11 mouse cellular contexts compared by ENCODE assay signal in the genomic region with DNA sequence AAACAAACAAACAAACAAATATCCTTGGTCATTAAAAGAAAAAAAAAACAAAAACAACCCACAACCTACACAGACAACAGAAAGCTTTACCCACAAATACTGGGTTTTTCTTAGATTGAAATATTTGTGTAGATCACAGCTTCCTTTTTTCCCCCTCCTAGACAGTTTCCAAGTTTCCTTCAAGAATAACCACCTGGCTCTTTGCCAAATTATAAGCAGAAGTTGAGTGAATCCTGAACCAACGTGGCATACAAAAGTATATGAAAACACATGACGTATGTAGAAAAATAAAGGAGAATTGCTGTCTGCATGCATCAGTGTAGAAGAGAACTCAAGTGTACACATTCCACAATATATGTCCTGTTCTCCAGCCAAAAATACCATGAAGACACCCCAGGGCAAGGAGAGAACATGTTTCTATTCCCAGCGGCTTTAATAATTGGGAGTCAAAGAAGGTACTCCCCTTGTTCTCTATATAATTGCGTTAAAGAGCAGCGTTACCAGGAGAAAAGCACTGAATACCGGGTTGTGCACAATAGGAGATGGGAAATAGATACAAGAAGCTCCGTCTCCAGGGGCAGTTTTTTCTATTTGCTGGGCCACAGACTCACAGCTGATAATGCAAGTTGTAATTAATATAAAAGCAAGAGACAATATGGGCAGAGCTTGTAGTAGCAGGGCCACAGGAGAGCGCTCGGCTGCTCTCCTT. TPM values are rescaled to one million over a fixed set of nuclear protein-coding genes. Genes with fewer than 3 reads are reported as not detected.
DNase-seq lines count a peak whose midpoint lies in the region; ATAC-seq and TF ChIP-seq lines count a peak whose summit lies in the region.
"Had no signal": no experiment of that assay in that cellular context is flagged by ENCODE, and none has a peak within 500 bp of the region (broad histone marks: within the 10 kb centered on the region; RNA-seq: fewer than 3 reads in every experiment).

No protein-coding gene starts in this region.

- H3K4me1 ChIP-seq in hindbrain, embryonic 11.5 days (replicated peaks; ENCODE audit: control insufficient read depth, insufficient read depth, low read length) = no peaks in the 10 kb centered on the region
- peaks cover 51% of the 10 kb centered on the region for H3K4me1 ChIP-seq in hindbrain, embryonic 10.5 days (replicated peaks)
- H3K4me1 ChIP-seq in MEL (ENCODE audit: control insufficient read depth in 1 of 2, insufficient read depth in 2 of 2, low read length in 2 of 2) = no peaks in the 10 kb centered on the region
- H3K4me1 ChIP-seq in forebrain, embryonic 14.5 days (ENCODE audit: control insufficient read depth, insufficient read depth, low read length) = peaks cover 39% of the 10 kb centered on the region
- H3K4me1 ChIP-seq in midbrain, embryonic 16.5 days (ENCODE audit: control insufficient read depth, insufficient read depth, low read length) = peaks cover 4% of the 10 kb centered on the region; the same call in 1 of the 2 replicates

- 0 out of 2 replicates have a peak, but pooled peaks have one; percentile 36 for ATAC-seq in hindbrain, embryonic 11.5 days (ENCODE audit: low FRiP score)
- no peak for ATAC-seq in forebrain, embryonic 14.5 days
- ATAC-seq in midbrain, embryonic 16.5 days = no peak

- H3K4me2 ChIP-seq in hindbrain, embryonic 11.5 days (replicated peaks; ENCODE audit: low read depth, low read length) = no peak overlapping the region
- peak overlapping the region; percentile 39 for H3K4me2 ChIP-seq in forebrain, embryonic 14.5 days (ENCODE audit: low read length)
- peak overlapping the region; percentile 37 for H3K4me2 ChIP-seq in midbrain, embryonic 16.5 days (ENCODE audit: low read length)

- DNase-seq in hindbrain, embryonic 11.5 days (ENCODE audit: low spot score) = no peak
- DNase-seq in hindbrain, embryonic 10.5 days (ENCODE audit: low spot score) = no peak
- DNase-seq in MEL (ENCODE audit: low read depth, low spot score) = peak; percentile 66
- DNase-seq in forebrain, embryonic 14.5 days (ENCODE audit: low spot score) = peak; percentile 49
- no peak for DNase-seq in right cerebral cortex, postnatal 36 days (ENCODE audit: low spot score in 2 of 2)
- no peak for DNase-seq in embryo, embryonic 9.5 days (ENCODE audit: extremely low spot score)
- DNase-seq: lung, adult 2 months; right cerebral cortex, adult 18-20 months had no signal

- no peak overlapping the region for H3K4me3 ChIP-seq in hindbrain, embryonic 11.5 days (ENCODE audit: low read depth, low read length)
- no peak overlapping the region for H3K4me3 ChIP-seq in hindbrain, embryonic 10.5 days
- no peak overlapping the region for H3K4me3 ChIP-seq in MEL (ENCODE audit: control insufficient read depth in 1 of 2, insufficient read depth in 1 of 2, low read depth in 2 of 2, low read length in 2 of 2)
- peak overlapping the region; percentile 7; the same call in 1 of the 2 replicates for H3K4me3 ChIP-seq in forebrain, embryonic 14.5 days (ENCODE audit: low read depth, low read length)
- H3K4me3 ChIP-seq in midbrain, embryonic 16.5 days (ENCODE audit: low read depth, low read length) = peak overlapping the region; percentile 17
- H3K4me3 ChIP-seq: limb, embryonic 10.5 days had no signal

- no peak overlapping the region for H3K27ac ChIP-seq in hindbrain, embryonic 11.5 days (ENCODE audit: low read depth, low read length)
- H3K27ac ChIP-seq in hindbrain, embryonic 10.5 days = no peak overlapping the region
- H3K27ac ChIP-seq in MEL (ENCODE audit: control insufficient read depth, low read depth, low read length) = no peak overlapping the region
- H3K27ac ChIP-seq in forebrain, embryonic 14.5 days (ENCODE audit: low read depth, low read length) = peak overlapping the region; percentile 22; the same call in 1 of the 2 replicates
- H3K27ac ChIP-seq in midbrain, embryonic 16.5 days (ENCODE audit: low read length) = no peak overlapping the region
- H3K27ac ChIP-seq: limb, embryonic 10.5 days had no signal

- 0 out of 4 replicates have a peak, but pooled peaks of 1 of the 2 experiments have one; percentile 6 for TF ChIP-seq EP300 in MEL (IDR thresholded peaks at IDR 0.05; ENCODE audit: low read depth in 1 of 2, low read length in 2 of 2)

- no peaks in the 10 kb centered on the region for H3K9me3 ChIP-seq in hindbrain, embryonic 11.5 days (ENCODE audit: control insufficient read depth, low read length)
- no peaks in the 10 kb centered on the region for H3K9me3 ChIP-seq in hindbrain, embryonic 10.5 days
- H3K9me3 ChIP-seq in MEL (replicated peaks; ENCODE audit: insufficient read depth, low read length) = no peaks in the 10 kb centered on the region
- no peaks in the 10 kb centered on the region for H3K9me3 ChIP-seq in forebrain, embryonic 14.5 days (replicated peaks; ENCODE audit: control insufficient read depth, low read length)
- no peaks in the 10 kb centered on the region for H3K9me3 ChIP-seq in midbrain, embryonic 16.5 days (replicated peaks; ENCODE audit: control insufficient read depth, low read length, poor library complexity, severe bottlenecking)
- H3K9me3 ChIP-seq: limb, embryonic 10.5 days had no signal

- no peaks in the 10 kb centered on the region for H3K36me3 ChIP-seq in hindbrain, embryonic 11.5 days (ENCODE audit: control insufficient read depth, insufficient read depth, low read length)
- H3K36me3 ChIP-seq in hindbrain, embryonic 10.5 days = peaks cover 52% of the 10 kb centered on the region
- peaks cover 0 to 8% of the 10 kb centered on the region in 2 experiments; a peak in 2 of 4 replicates for H3K36me3 ChIP-seq in MEL (ENCODE audit: control insufficient read depth in 1 of 2, insufficient read depth in 2 of 2, low read length in 2 of 2)
- peaks cover 37% of the 10 kb centered on the region for H3K36me3 ChIP-seq in forebrain, embryonic 14.5 days (ENCODE audit: control insufficient read depth, insufficient read depth, low read length)
- no peaks in the 10 kb centered on the region for H3K36me3 ChIP-seq in midbrain, embryonic 16.5 days (ENCODE audit: control insufficient read depth, insufficient read depth, low read length)

- no peak for TF ChIP-seq CTCF in MEL (IDR thresholded peaks at IDR 0.05 in 2 of 3, conservative IDR thresholded peaks at IDR 0.05 in 1 of 3; ENCODE audit: control insufficient read depth in 1 of 3, insufficient read depth in 1 of 3, low read depth in 2 of 3, low read length in 3 of 3, poor library complexity in 1 of 3, severe bottlenecking in 1 of 3)

- no peak for TF ChIP-seq RAD21 in MEL (IDR thresholded peaks at IDR 0.05; ENCODE audit: low read depth, low read length)

- no peaks in the 10 kb centered on the region for H3K79me2 ChIP-seq in MEL (ENCODE audit: control insufficient read depth, insufficient read depth, low read length, poor library complexity)

- WGBS in hindbrain, embryonic 11.5 days = 54% methylated on average over 9 of the region's 9 CpGs
- WGBS in hindbrain, embryonic 10.5 days = 54% methylated on average over 9 of the region's 9 CpGs
- 21% methylated on average over 9 of the region's 9 CpGs for WGBS in forebrain, embryonic 14.5 days
- WGBS in midbrain, embryonic 16.5 days = 33% methylated on average over 9 of the region's 9 CpGs

- no peaks in the 10 kb centered on the region for H3K27me3 ChIP-seq in hindbrain, embryonic 11.5 days (ENCODE audit: control insufficient read depth, insufficient read depth, low read length)
- no peaks in the 10 kb centered on the region; the same call in 1 of the 2 replicates for H3K27me3 ChIP-seq in hindbrain, embryonic 10.5 days (ENCODE audit: insufficient read depth, poor library complexity, severe bottlenecking)
- no peaks in the 10 kb centered on the region for H3K27me3 ChIP-seq in MEL (ENCODE audit: control insufficient read depth in 1 of 2, insufficient read depth in 2 of 2, low read length in 2 of 2)
- H3K27me3 ChIP-seq in forebrain, embryonic 14.5 days (replicated peaks; ENCODE audit: control insufficient read depth, insufficient read depth, low read length) = no peaks in the 10 kb centered on the region
- peaks cover 2% of the 10 kb centered on the region; the same call in 1 of the 2 replicates for H3K27me3 ChIP-seq in midbrain, embryonic 16.5 days (ENCODE audit: control insufficient read depth, insufficient read depth, low read depth, low read length)

- no peak for TF ChIP-seq POLR2A in MEL (IDR thresholded peaks at IDR 0.05; ENCODE audit: control insufficient read depth in 1 of 2, insufficient read depth in 1 of 2, low read depth in 1 of 2, low read length in 2 of 2, poor library complexity in 1 of 2)

- no peak overlapping the region for H3K9ac ChIP-seq in hindbrain, embryonic 11.5 days (ENCODE audit: low read depth, low read length)
- H3K9ac ChIP-seq in MEL (ENCODE audit: control insufficient read depth, low read depth, low read length, poor library complexity, severe bottlenecking) = no peak overlapping the region
- H3K9ac ChIP-seq in forebrain, embryonic 14.5 days (ENCODE audit: low read length) = peak overlapping the region; percentile 29
- no peak overlapping the region for H3K9ac ChIP-seq in midbrain, embryonic 16.5 days (ENCODE audit: low read depth, low read length)

TF ChIP-seq in MEL, 35 proteins besides CTCF, POLR2A, EP300 and RAD21:
- TF ChIP-seq ELF1 (IDR thresholded peaks at IDR 0.05; ENCODE audit: low read depth, low read length) (no peak), MYC (IDR thresholded peaks at IDR 0.05; ENCODE audit: low read depth, low read length) (peak; percentile 50; the same call in 1 of the 2 replicates)
TF ChIP-seq in MEL: peak in this region for 1.

RNA-seq across cellular contexts. Expression of a gene that starts 13.6 kb away (rescaled TPM):
- 121 and 142 TPM in 2 replicates for polyA plus RNA-seq in hindbrain, embryonic 11.5 days (2014; fragmentation: Nextera tagmentation; extraction: Ambion mirVana)
- 61.3 and 91.1 TPM in 2 replicates for polyA plus RNA-seq in hindbrain, embryonic 10.5 days (2016; fragmentation: Nextera tagmentation; extraction: Ambion mirVana)
- total RNA-seq in MEL (2012; rRNA removed) = 3.1 and 5.2 TPM in 2 replicates
- 1 to 10 TPM in 1 of 2 experiments, not detected in 1; 9.8 TPM for polyA plus RNA-seq in MEL (2012; ENCODE audit: insufficient read depth in 1 of 2, insufficient read length in 2 of 2, low read depth in 1 of 2, low replicate concordance in 2 of 2, missing spikeins in 1 of 2)
- polyA plus RNA-seq in forebrain, embryonic 14.5 days (2014; fragmentation: Nextera tagmentation; extraction: Ambion mirVana) = 99.1 and 114 TPM in 2 replicates
- 62.5 and 70.2 TPM in 2 replicates for polyA plus RNA-seq in midbrain, embryonic 16.5 days (2015; fragmentation: Nextera tagmentation; extraction: Ambion mirVana)
- total RNA-seq: granulocyte monocyte progenitor cell, adult 5-6 weeks had no signal

Comparison
In these comparisons a context has a peak if more than half of its experiments do, and no peak if none do; other contexts are left out.
1. DNase-seq: peak in MEL (single experiment) and forebrain, embryonic 14.5 days (single experiment); none in hindbrain, embryonic 11.5 days (single experiment), hindbrain, embryonic 10.5 days (single experiment), right cerebral cortex, postnatal 36 days (0 of 2) and embryo, embryonic 9.5 days (single experiment).
2. H3K4me3 ChIP-seq: peak in forebrain, embryonic 14.5 days (single experiment) and midbrain, embryonic 16.5 days (single experiment); none in hindbrain, embryonic 11.5 days (single experiment), hindbrain, embryonic 10.5 days (single experiment) and MEL (0 of 2).